Mouse (Mus musculus): Measurements from ENCODE around the gene Ace. TPM values are rescaled to one million over a fixed set of nuclear protein-coding genes. Genes with fewer than 3 reads are reported as not detected.
"Not testable (repeated sequence)": the region's sequence is repeated elsewhere in the genome, so short reads cannot be mapped to it uniquely, and the experiment has no call there.

The Ace gene
- polyA plus RNA-seq, 1 experiment from 2014 or later, result 6.8 TPM

DNA sequence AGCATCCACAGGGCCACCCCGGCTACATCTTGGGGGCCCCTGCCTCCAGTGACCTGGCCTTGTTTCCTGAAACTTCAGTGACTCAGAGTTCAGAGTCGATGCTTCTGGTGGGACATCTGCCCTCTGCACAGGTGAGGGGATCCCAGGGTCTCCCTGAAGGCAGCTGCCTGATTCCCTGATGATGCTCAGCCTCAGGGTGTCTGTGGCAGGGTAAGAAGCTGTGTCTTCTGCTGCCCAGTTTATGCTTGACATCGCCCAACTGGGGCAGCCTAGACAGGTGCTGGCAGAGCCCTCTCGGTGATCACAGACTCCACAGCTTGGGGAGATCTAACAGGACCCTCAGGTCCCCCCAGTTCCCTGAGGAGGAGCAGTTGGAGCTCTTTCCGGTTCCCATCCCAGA is 59.9 kb downstream of the Ace start:
- no peaks in the 10 kb centered on the region for H3K36me3 ChIP-seq (replicated peaks; ENCODE audit: control insufficient read depth, insufficient read depth)
- H3K9me3 ChIP-seq (ENCODE audit: control insufficient read depth, low read length), result no peaks in the 10 kb centered on the region
- no peak overlapping the region for H3K4me3 ChIP-seq (replicated peaks; ENCODE audit: low read length)
- no peak for ATAC-seq (ENCODE audit: low FRiP score)
- no peaks in the 10 kb centered on the region for H3K4me1 ChIP-seq (replicated peaks; ENCODE audit: control insufficient read depth, insufficient read depth, low read length)
- H3K27ac ChIP-seq, result no peak overlapping the region
- H3K4me2 ChIP-seq (replicated peaks), result no peak overlapping the region
- 89% methylated on average over 5 of the region's 5 CpGs for WGBS
- H3K9ac ChIP-seq, result no peak overlapping the region
- H3K27me3 ChIP-seq (ENCODE audit: control insufficient read depth, insufficient read depth, low read length), result no peaks in the 10 kb centered on the region
- no peak for DNase-seq (ENCODE audit: low spot score)

- peak overlapping the region; percentile 16; the same call in 1 of the 2 replicates for H3K4me2 ChIP-seq (replicated peaks)
- H3K9me3 ChIP-seq (ENCODE audit: control insufficient read depth, low read length); H3K36me3 ChIP-seq (replicated peaks; ENCODE audit: control insufficient read depth, insufficient read depth); H3K27me3 ChIP-seq (ENCODE audit: control insufficient read depth, insufficient read depth, low read length); DNase-seq (ENCODE audit: low spot score); H3K4me1 ChIP-seq (replicated peaks; ENCODE audit: control insufficient read depth, insufficient read depth, low read length); ATAC-seq (ENCODE audit: low FRiP score): not testable (repeated sequence)
- H3K4me3 ChIP-seq (replicated peaks; ENCODE audit: low read length), result peak overlapping the region; percentile 25
- peak overlapping the region; percentile 76 for H3K27ac ChIP-seq
- whole genome bisulfite sequencing, result 35% methylated on average over 2 of the region's 25 CpGs
- peak overlapping the region; percentile 29; the same call in 1 of the 2 replicates for H3K9ac ChIP-seq
These were observed 64.3 kb downstream of the Ace start for GRCm38 (mm10) chr11:106032074-106032473.

DNA sequence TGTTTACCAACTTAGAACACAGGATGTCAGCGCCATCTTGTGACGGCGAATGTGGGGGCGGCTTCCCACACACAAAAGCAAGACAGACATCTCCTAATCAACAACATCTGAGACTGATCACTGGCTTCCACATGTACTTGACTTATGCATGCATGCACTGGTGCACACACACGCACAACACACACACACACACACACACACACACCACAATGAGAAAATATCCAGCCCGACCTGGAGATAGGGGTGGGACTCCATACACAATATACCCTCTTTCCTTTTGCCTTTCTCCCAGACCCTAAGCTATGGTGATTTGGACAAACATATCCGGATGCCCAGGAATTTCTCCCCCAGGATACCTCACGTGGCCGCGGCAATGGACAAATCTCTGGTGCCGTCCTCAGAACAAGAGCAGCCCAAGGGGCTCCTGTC is 65.8 kb downstream of the Ace start:
- H3K4me1 ChIP-seq (replicated peaks; ENCODE audit: control insufficient read depth, insufficient read depth, low read length), result peaks cover 15% of the 10 kb centered on the region
- peak overlapping the region; percentile 78 for H3K27ac ChIP-seq
- peak overlapping the region; percentile 44 for H3K4me2 ChIP-seq (replicated peaks)
- no peaks in the 10 kb centered on the region for H3K27me3 ChIP-seq (ENCODE audit: control insufficient read depth, insufficient read depth, low read length)
- no peaks in the 10 kb centered on the region for H3K36me3 ChIP-seq (replicated peaks; ENCODE audit: control insufficient read depth, insufficient read depth)
- DNase-seq (ENCODE audit: low spot score), result peak; percentile 36
- peak overlapping the region; percentile 57 for H3K9ac ChIP-seq
- 42% methylated on average over 11 of the region's 11 CpGs for WGBS
- H3K9me3 ChIP-seq (ENCODE audit: control insufficient read depth, low read length), result no peaks in the 10 kb centered on the region
- ATAC-seq (ENCODE audit: low FRiP score), result no peak
- H3K4me3 ChIP-seq (replicated peaks; ENCODE audit: low read length), result no peak overlapping the region

DNA sequence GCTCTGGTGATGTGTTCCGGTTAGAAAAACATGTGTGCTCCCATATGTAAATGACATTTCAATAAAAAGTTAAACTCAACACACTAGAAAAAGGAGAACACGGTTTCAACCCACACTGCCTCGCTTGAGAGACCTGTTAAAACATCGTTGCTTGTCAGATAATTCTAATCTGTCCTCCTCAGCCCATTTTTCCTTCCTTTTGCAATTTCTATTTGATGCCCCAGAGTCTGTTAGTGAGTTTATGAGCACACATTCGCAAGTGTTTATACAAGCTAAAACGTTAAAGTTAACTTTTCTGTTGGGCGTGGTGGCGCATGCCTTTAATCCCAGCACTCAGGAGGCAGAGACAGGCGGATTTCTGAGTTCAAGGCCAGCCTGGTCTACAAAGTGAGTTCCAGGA is 67.2 kb downstream of the Ace start:
- no peaks in the 10 kb centered on the region for H3K27me3 ChIP-seq (ENCODE audit: control insufficient read depth, insufficient read depth, low read length)
- ATAC-seq (ENCODE audit: low FRiP score), result no peak
- WGBS, result 92% methylated on average over 9 of the region's 9 CpGs

GRCm38 (mm10) chr11:106036548-106037417 is 69.0 kb downstream of the Ace start, which contains the start of gene Dcaf7:
TSS of gene Dcaf7 (plus strand) at chr11:106036872.
- H3K27me3 ChIP-seq (ENCODE audit: control insufficient read depth, insufficient read depth, low read length), result no peaks in the 10 kb centered on the region
- H3K4me2 ChIP-seq (replicated peaks), result peak within 1 kb of the TSS; percentile 73
- H3K27ac ChIP-seq, result peak within 1 kb of the TSS; percentile 94
- H3K9me3 ChIP-seq (ENCODE audit: control insufficient read depth, low read length), result no peaks in the 10 kb centered on the region
- H3K36me3 ChIP-seq (replicated peaks; ENCODE audit: control insufficient read depth, insufficient read depth), result no peaks in the 10 kb centered on the region
- ATAC-seq (ENCODE audit: low FRiP score) (peak; percentile 98), DNase-seq (ENCODE audit: low spot score) (peak; percentile 100)
- H3K4me1 ChIP-seq (replicated peaks; ENCODE audit: control insufficient read depth, insufficient read depth, low read length), result peaks cover 22% of the 10 kb centered on the region
- WGBS, result under 1% methylated on average over 60 of the region's 66 CpGs
- H3K9ac ChIP-seq, result peak within 1 kb of the TSS; percentile 93
- H3K4me3 ChIP-seq (replicated peaks; ENCODE audit: low read length), result peak within 1 kb of the TSS; percentile 78

More for the DNA sequence above, 67.2 kb downstream of the Ace start:
- DNase-seq (ENCODE audit: low spot score), result no peak
- no peaks in the 10 kb centered on the region for H3K36me3 ChIP-seq (replicated peaks; ENCODE audit: control insufficient read depth, insufficient read depth)
- H3K4me3 ChIP-seq (replicated peaks; ENCODE audit: low read length), result no peak overlapping the region
- H3K4me1 ChIP-seq (replicated peaks; ENCODE audit: control insufficient read depth, insufficient read depth, low read length), result peaks cover 22% of the 10 kb centered on the region
- no peak overlapping the region for H3K27ac ChIP-seq
- no peak overlapping the region for H3K4me2 ChIP-seq (replicated peaks)
- H3K9me3 ChIP-seq (ENCODE audit: control insufficient read depth, low read length), result no peaks in the 10 kb centered on the region
- H3K9ac ChIP-seq, result no peak overlapping the region

DNA sequence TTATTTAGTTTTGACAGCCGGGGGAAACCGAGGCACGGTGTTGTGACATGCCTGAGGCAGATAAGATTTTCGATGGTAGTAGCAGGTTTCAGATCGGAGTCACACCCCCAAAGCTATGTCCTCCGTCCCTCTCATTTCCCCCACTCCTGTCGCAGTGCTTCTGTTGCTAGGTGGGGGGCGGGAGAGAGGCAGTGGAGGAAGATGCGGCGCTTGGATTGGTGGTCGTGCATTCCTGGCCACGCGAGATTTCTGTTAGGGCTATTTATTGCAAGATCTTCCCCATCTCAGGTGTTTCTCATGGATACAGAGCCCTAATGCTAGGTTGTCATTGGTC is 69.6 kb downstream of the Ace start:
- H3K9me3 ChIP-seq (ENCODE audit: control insufficient read depth, low read length), result no peaks in the 10 kb centered on the region
- H3K4me2 ChIP-seq (replicated peaks), result peak overlapping the region; percentile 73
- DNase-seq (ENCODE audit: low spot score), result peak; percentile 71
- WGBS, result under 1% methylated on average over 13 of the region's 13 CpGs
- no peaks in the 10 kb centered on the region for H3K36me3 ChIP-seq (replicated peaks; ENCODE audit: control insufficient read depth, insufficient read depth)
- H3K27ac ChIP-seq, result peak overlapping the region; percentile 94
- peak overlapping the region; percentile 93 for H3K9ac ChIP-seq
- H3K27me3 ChIP-seq (ENCODE audit: control insufficient read depth, insufficient read depth, low read length), result no peaks in the 10 kb centered on the region
- peak; percentile 53 for ATAC-seq (ENCODE audit: low FRiP score)
- H3K4me1 ChIP-seq (replicated peaks; ENCODE audit: control insufficient read depth, insufficient read depth, low read length), result peaks cover 22% of the 10 kb centered on the region
- H3K4me3 ChIP-seq (replicated peaks; ENCODE audit: low read length), result peak overlapping the region; percentile 78

Other genes starting within 250 kb of the Ace start
- 48.9 and 55.1 TPM in 2 replicates for gene Cyb561, start 14.6 kb upstream of the Ace start, polyA plus RNA-seq (2014; fragmentation: Nextera tagmentation; extraction: Ambion mirVana)
- gene Ace3, start 26.7 kb downstream of the Ace start, polyA plus RNA-seq (2014; fragmentation: Nextera tagmentation; extraction: Ambion mirVana), result not detected in 2 replicates
- gene Kcnh6, start 40.2 kb downstream of the Ace start, polyA plus RNA-seq (2014; fragmentation: Nextera tagmentation; extraction: Ambion mirVana), result 2.3 and 2.5 TPM in 2 replicates
- gene Dcaf7, start 68.9 kb downstream of the Ace start, polyA plus RNA-seq (2014; fragmentation: Nextera tagmentation; extraction: Ambion mirVana), result 156 and 176 TPM in 2 replicates
- 5.0 and 5.9 TPM in 2 replicates for gene Taco1, start 98.1 kb downstream of the Ace start, polyA plus RNA-seq (2014; fragmentation: Nextera tagmentation; extraction: Ambion mirVana)
- 16.5 and 18.7 TPM in 2 replicates for gene Map3k3, start 116.7 kb downstream of the Ace start, polyA plus RNA-seq (2014; fragmentation: Nextera tagmentation; extraction: Ambion mirVana)
- not detected in 2 replicates for gene Gm10840, start 192.9 kb downstream of the Ace start, polyA plus RNA-seq (2014; fragmentation: Nextera tagmentation; extraction: Ambion mirVana)
- gene Limd2, start 192.9 kb downstream of the Ace start, polyA plus RNA-seq (2014; fragmentation: Nextera tagmentation; extraction: Ambion mirVana), result 140 and 158 TPM in 2 replicates
- 27.4 and 30.1 TPM in 2 replicates for gene Strada, start 234.2 kb downstream of the Ace start, polyA plus RNA-seq (2014; fragmentation: Nextera tagmentation; extraction: Ambion mirVana)
- gene Ccdc47, start 248.4 kb downstream of the Ace start, polyA plus RNA-seq (2014; fragmentation: Nextera tagmentation; extraction: Ambion mirVana), result 76.6 and 94.5 TPM in 2 replicates
- gene Ddx42, start 249.0 kb downstream of the Ace start, polyA plus RNA-seq (2014; fragmentation: Nextera tagmentation; extraction: Ambion mirVana), result 78.0 and 82.2 TPM in 2 replicates

All from hindbrain, embryonic 14.5 days (tissue).